Mouse (Mus musculus): ENCODE data around the gene Ctf2. TPM values are rescaled to one million over a fixed set of nuclear protein-coding genes. Genes with fewer than 3 reads are reported as not detected.

The Ctf2 gene
- polyA plus RNA-seq, 1 experiment from 2014 or later, result 0.19 TPM

DNA sequence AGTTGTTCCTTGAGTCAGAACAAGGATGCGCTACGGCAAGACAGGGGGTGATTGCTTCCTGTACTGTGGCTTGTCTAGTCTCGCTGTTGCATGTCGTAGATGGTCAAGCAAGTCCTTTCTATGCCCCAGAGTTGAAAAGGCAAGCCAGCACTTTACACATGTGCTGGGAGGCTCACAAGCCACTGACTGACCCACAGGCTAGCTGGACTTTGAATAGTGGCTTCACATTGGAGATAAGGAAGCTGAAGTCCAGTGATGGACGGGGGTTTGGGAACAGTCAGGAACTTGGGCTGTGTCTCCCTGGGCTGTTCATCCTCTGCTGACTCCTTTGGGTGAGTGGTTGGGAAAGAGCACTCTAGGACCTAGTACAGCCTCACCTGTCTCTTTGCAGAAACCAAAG lies 19.7 kb upstream of the Ctf2 start:
- Histone ChIP-seq H3K4me3 (no peak overlapping the region), H3K9me3 (no peaks in the 10 kb centered on the region), H3K27me3 (replicated peaks; ENCODE audit: low read depth, poor library complexity, severe bottlenecking) (no peaks in the 10 kb centered on the region), H3K36me3 (replicated peaks) (peaks cover 92% of the 10 kb centered on the region), H3K27ac (replicated peaks) (no peak overlapping the region), H3K4me1 (peaks cover 42% of the 10 kb centered on the region)
- DNase-seq (ENCODE audit: low spot score), result no peak
- WGBS, result 94% methylated on average over 5 of the region's 5 CpGs

DNA sequence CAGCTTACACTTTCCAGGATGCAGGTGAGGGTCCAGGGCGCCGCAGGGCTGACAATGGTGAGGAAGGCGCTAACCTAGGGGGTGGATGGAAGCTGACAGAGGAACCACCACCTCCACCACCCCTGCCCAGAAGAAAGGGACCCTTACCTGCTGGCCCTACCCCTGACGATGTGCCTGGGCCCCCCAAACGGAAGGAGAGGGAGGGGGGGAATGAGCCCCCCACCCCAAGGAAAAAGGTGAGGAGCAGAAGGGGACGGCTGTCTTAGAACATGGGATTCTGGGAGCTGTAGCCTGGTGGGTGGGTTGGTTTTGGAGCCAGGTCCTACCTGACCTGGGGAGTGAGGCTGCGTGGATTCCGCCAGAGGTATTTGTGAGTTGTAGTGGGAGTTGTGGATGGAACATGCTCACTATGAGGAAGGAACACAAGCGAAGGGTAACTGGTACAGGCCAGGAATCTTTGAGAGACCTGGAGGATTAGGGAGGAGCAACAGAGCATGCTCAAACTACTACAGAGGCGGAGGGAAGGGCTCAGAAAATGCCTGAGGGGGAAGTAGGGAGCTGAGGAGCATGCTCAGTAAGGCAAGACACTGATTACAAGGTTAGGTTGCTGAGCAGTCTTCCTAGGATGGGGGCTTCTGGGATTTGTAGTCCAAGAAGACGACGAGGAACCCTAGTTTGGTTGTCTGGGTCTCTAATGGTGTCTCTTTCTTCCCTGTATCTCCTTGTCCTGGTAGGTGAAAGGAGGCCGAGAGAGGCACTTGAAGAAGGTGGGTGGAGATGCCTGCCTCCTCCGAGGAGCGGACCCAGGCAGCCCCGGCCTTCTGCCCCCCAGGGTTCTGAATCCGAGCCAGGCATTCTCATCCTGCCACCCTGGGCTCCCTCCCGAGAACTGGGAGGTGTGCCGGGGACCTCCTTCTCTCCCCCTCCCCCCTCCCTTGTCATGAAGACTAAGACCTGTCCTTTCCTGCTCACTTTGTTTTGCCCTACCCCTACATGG lies 18.5 kb upstream of the Ctf2 start:
- H3K27me3 ChIP-seq (replicated peaks; ENCODE audit: low read depth, poor library complexity, severe bottlenecking), result no peaks in the 10 kb centered on the region
- peaks cover 32% of the 10 kb centered on the region for H3K4me1 ChIP-seq
- WGBS, result 89% methylated on average over 19 of the region's 19 CpGs
- H3K36me3 ChIP-seq (replicated peaks), result peaks cover 80% of the 10 kb centered on the region
- no peaks in the 10 kb centered on the region for H3K9me3 ChIP-seq
- DNase-seq (ENCODE audit: low spot score), result no peak
- H3K4me3 ChIP-seq, result no peak overlapping the region
- H3K27ac ChIP-seq (replicated peaks), result no peak overlapping the region

DNA sequence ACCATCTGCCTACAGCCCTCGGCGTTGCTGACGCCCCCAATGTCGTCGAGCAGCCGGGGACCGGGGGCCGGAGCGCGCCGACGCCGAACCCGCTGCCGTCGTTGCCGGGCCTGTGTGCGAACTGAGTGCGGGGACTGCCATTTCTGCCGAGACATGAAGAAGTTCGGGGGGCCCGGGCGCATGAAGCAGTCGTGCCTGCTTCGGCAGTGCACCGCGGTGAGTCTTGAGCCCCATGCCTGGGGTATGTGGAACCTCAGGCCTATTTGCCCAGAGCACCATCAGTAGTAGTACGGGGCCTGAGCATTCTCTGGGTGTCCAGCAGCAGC lies 16.2 kb upstream of the Ctf2 start:
- H3K27me3 ChIP-seq (replicated peaks; ENCODE audit: low read depth, poor library complexity, severe bottlenecking), result no peaks in the 10 kb centered on the region
- H3K4me3 ChIP-seq, result peak overlapping the region; percentile 96

DNA sequence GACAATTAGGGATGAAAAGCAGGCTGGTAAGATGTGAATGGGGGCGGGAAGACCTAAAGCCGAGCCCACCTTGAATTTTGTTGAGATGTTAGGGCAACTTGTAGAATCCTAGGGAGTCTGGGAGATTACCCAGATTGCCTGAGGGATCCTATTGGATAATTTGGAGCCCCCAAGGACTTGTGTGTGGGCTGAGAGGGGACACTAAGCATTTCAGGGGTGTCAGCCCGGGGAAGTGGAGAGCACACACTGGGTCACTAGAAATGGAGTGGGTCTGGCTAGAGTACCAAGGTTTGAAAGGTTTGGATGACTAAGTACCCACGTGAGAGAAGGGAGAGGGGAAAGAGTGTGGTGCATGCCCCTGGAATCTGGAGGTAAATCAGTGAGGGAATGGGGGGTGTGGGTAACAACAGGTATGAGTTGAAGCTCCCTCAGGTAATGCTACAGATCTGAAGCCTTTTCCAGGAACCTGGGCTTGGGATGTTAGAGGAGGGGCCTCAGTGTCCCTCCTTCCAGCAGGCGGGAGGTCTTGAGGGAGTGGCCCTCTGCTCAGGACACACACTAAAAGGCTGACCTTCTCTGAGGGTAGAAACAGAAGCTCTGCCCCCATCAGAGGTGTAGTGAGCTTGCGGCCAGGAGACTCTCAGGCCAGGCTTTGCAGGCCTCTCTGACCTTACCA lies 15.7 kb upstream of the Ctf2 start:
- DNase-seq (ENCODE audit: low spot score), result no peak
- H3K27me3 ChIP-seq (replicated peaks; ENCODE audit: low read depth, poor library complexity, severe bottlenecking), result no peaks in the 10 kb centered on the region
- H3K4me3 ChIP-seq, result peak overlapping the region; percentile 96
- H3K4me1 ChIP-seq, result peaks cover 34% of the 10 kb centered on the region
- peaks cover 53% of the 10 kb centered on the region for H3K36me3 ChIP-seq (replicated peaks)
- peak overlapping the region; percentile 98 for H3K27ac ChIP-seq (replicated peaks)
- H3K9me3 ChIP-seq, result no peaks in the 10 kb centered on the region
- WGBS, result 33% methylated on average over 6 of the region's 6 CpGs

More for the DNA sequence above, 16.2 kb upstream of the Ctf2 start:
- Histone ChIP-seq H3K36me3 (replicated peaks) (peaks cover 58% of the 10 kb centered on the region), H3K9me3 (no peaks in the 10 kb centered on the region), H3K4me1 (peaks cover 39% of the 10 kb centered on the region), H3K27ac (replicated peaks) (peak overlapping the region; percentile 98)
- no peak for DNase-seq (ENCODE audit: low spot score)
- WGBS, result 92% methylated on average over 28 of the region's 28 CpGs

DNA sequence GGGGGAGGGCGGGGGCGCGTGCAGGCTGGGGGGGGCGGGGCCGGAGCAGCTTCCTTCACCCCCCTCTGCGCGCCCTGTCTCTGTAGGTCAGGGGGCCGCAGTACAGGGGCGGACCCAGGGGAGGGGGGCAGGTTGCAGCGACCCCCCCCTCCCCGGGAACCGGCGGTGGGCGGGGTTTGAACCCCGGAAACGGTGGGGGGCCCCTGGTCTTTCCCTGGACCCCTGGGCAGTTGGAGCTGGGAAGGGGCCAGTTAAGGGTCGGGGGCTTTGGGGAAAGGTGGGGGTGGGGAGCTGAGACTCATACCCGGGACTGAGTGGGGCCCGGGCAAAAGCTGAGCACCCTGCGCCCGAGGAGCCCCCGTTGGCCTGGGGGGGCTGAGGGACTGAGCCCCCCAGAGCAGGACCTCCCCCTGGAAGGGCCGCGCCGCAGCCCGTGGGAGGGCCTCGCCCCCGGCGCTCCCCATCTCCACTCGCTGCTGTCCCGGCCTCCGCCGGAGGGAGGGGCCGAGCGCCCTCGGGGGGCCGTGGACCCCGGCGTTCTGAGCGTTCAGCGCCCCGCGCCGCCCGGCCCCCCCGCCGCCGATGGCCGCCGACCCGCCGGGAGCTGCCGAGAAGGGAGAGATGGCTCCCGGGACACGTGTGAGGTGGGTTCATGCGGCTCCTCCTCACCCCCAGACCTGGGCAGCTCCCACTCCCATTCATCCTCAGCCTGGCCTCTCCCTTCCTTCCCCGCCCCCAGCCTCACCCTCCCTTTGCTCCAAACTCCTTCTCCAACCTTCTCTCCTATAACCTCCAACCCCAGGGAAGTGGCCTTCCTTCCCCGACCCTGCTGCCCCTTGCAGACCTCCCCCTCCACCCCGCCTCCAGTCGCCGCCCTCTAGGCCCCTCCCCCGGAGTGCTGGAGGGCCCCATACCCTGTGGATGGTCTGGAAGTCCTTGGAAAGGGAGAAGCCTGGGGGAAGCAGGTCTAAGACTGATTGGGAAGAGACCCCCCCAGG lies 14.8 kb upstream of the Ctf2 start:
- Histone ChIP-seq H3K36me3 (replicated peaks) (peaks cover 44% of the 10 kb centered on the region), H3K4me1 (peaks cover 30% of the 10 kb centered on the region), H3K4me3 (peak overlapping the region; percentile 96), H3K9me3 (no peaks in the 10 kb centered on the region), H3K27me3 (replicated peaks; ENCODE audit: low read depth, poor library complexity, severe bottlenecking) (no peaks in the 10 kb centered on the region), H3K27ac (replicated peaks) (peak overlapping the region; percentile 98)
- peak; percentile 86 for DNase-seq (ENCODE audit: low spot score)
- WGBS, result under 1% methylated on average over 62 of the region's 62 CpGs

DNA sequence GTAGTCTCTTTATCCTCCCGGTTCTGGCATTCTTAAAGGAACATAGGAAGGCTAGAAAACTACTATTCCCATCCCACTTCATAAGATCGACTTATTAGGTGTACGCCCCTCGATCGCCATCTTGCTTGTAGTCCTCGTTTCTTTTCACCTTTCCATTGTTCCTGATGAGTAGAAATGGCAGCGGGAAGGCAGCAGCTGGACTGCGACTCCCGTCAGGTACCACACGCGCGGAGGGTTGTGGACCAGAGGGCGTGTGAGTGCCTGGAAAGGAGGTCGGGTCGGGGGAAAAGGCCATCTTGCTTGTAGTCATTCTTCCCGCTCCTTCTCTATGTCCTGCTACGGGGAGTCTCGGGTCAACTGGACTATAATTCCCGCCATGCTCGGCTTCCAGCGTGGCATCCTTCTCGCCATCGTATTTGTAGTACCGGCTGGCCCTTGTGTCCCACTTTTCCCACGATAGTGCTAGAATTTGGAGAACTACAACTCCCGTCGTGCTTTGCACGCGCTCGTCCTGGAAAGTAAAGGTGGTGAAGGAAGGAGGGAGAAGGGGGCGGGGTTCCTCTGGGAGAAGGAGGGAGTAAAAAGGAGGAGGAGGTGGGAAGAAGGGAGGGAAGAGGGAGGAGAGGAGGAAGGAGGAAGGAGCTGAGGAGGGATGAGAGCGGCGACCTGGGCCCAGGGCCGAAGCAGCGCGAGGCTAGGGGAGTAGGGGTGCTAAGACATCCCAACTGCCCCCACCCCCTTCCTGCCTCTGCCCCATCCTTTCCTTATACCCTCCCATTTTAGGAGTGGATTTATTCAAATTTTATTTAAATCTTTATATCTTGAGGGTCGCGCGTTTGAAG lies 13.9 kb upstream of the Ctf2 start:
- DNase-seq (ENCODE audit: low spot score), result peak; percentile 95
- under 1% methylated on average over 39 of the region's 39 CpGs for WGBS
- H3K27me3 ChIP-seq (replicated peaks; ENCODE audit: low read depth, poor library complexity, severe bottlenecking), result no peaks in the 10 kb centered on the region

DNA sequence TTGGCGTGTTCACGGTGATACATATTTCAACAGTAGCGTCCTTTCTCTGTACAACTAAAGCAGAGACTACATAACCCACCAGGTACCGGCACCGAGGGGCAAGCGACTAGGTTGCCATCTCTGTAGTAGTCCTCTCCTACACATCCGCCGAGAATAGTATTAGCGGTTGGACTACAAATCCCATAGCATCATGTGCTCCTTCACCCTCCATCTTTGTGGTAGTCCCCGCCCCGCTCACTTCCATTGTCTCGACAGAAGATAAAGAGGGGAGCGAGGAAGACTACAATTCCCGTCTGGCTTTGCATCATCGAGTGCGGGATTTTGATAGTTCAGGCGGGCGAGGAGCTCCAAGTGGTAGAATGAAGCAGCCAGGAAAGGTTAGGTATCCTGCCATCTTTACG lies 13.3 kb upstream of the Ctf2 start:
- Histone ChIP-seq H3K9me3 (no peaks in the 10 kb centered on the region), H3K4me1 (peaks cover 29% of the 10 kb centered on the region), H3K36me3 (replicated peaks) (peaks cover 28% of the 10 kb centered on the region), H3K4me3 (peak overlapping the region; percentile 96), H3K27me3 (replicated peaks; ENCODE audit: low read depth, poor library complexity, severe bottlenecking) (no peaks in the 10 kb centered on the region), H3K27ac (replicated peaks) (peak overlapping the region; percentile 98)
- WGBS, result under 1% methylated on average over 19 of the region's 19 CpGs
- DNase-seq (ENCODE audit: low spot score), result peak; percentile 93

More for the DNA sequence above, 13.9 kb upstream of the Ctf2 start:
- Histone ChIP-seq H3K27ac (replicated peaks) (peak overlapping the region; percentile 98), H3K4me1 (peaks cover 29% of the 10 kb centered on the region), H3K9me3 (no peaks in the 10 kb centered on the region), H3K4me3 (peak overlapping the region; percentile 96), H3K36me3 (replicated peaks) (peaks cover 34% of the 10 kb centered on the region)

DNA sequence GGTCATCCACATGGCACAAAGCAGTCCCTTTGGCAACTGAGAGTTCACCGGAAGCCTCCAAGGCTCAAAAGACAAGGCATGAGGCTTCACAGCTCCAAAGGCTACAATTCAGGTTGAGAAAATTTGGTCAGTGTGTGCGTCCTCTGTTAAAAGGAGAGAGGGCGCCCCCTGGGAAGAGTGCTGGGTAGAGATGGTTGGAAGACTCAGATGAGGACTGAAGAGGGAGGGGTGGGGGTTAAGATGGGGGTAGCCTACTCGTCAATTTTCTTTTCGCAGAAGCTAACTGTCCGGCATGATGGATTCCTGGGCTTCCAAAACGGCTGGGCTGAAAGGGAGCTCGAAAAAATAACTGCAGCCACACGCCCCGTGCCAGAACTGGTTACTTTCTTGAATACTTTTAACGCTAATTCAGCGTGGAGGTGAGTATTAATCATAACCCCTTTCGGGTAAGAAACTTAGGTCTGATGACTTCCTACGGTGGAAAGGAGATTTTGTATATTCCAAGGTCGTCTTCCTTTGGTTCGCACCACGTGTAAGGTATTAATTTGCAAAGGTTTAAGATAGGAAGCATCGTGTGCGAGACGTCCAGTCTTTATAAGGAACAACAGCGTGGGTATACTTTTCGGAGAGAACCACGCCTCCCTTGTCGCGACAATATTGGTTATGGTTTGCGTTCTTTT lies 12.5 kb upstream of the Ctf2 start, which contains the start of gene Fbxl19:
Gene Fbxl19, plus strand, starts transcription at position 178 of the 680 bp plus-strand sequence.
- WGBS, result 1% methylated on average over 26 of the region's 26 CpGs
- peak; percentile 82 for DNase-seq (ENCODE audit: low spot score)
- peaks cover 21% of the 10 kb centered on the region for H3K36me3 ChIP-seq (replicated peaks)
- H3K9me3 ChIP-seq, result no peaks in the 10 kb centered on the region
- H3K27me3 ChIP-seq (replicated peaks; ENCODE audit: low read depth, poor library complexity, severe bottlenecking), result no peaks in the 10 kb centered on the region
- H3K27ac ChIP-seq (replicated peaks), result peak within 1 kb of the TSS; percentile 98
- H3K4me3 ChIP-seq, result peak within 1 kb of the TSS; percentile 96
- H3K4me1 ChIP-seq, result peaks cover 29% of the 10 kb centered on the region

DNA sequence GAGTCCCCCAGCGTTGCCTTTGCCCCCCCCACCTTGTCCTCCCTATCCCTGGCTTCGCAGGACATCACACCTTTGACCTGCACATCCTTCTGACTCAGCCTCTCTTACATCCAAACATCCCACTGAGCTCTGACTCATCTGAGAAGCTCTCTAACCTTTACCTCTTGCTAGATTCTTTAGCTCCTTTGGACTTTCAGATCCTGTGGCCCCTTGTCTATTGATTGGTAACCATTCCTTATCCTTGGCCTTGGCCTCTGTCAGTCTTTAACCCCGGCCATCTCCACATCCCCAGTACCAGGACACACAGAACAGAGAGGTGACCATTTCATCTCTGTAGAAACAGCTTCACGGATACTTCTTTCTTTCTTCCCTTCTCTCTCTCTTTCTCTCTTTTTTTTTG lies 1.8 kb downstream of the Ctf2 start:
- H3K27me3 ChIP-seq (replicated peaks; ENCODE audit: low read depth, poor library complexity, severe bottlenecking), result no peaks in the 10 kb centered on the region
- peaks cover 12% of the 10 kb centered on the region for H3K4me1 ChIP-seq
- no peak for DNase-seq (ENCODE audit: low spot score)
- no peaks in the 10 kb centered on the region; the same call in 1 of the 2 replicates for H3K9me3 ChIP-seq
- WGBS, result 77% methylated on average over 4 of the region's 4 CpGs
- no peaks in the 10 kb centered on the region for H3K36me3 ChIP-seq (replicated peaks)
- no peak overlapping the region for H3K27ac ChIP-seq (replicated peaks)
- H3K4me3 ChIP-seq, result no peak overlapping the region

DNA sequence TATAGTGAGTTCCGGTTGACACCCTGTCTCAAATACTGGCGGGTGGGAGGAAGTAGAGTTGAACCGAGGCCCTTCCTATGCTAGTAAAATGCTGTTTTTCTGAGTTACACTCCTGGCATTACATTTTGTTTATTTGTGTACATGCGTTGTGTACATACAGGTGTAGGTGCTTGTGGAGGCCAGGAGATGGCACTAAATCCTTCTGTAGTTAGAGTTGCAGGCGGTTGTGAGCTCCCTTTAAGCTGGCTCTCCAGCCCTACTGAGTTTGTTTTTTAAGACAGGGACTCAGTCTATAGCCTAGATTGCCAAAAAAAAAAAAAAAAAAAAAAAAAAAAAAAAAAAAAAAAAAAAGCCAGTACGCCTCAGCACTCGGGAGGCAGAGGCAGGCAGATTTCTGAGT lies 4.1 kb downstream of the Ctf2 start:
- no peak overlapping the region for H3K4me3 ChIP-seq
- 79% methylated on average over 7 of the region's 7 CpGs for WGBS
- no peaks in the 10 kb centered on the region; the same call in 1 of the 2 replicates for H3K9me3 ChIP-seq
- peaks cover 12% of the 10 kb centered on the region for H3K4me1 ChIP-seq
- no peaks in the 10 kb centered on the region for H3K27me3 ChIP-seq (replicated peaks; ENCODE audit: low read depth, poor library complexity, severe bottlenecking)
- no peak for DNase-seq (ENCODE audit: low spot score)
- H3K36me3 ChIP-seq (replicated peaks), result no peaks in the 10 kb centered on the region
- no peak overlapping the region for H3K27ac ChIP-seq (replicated peaks)

DNA sequence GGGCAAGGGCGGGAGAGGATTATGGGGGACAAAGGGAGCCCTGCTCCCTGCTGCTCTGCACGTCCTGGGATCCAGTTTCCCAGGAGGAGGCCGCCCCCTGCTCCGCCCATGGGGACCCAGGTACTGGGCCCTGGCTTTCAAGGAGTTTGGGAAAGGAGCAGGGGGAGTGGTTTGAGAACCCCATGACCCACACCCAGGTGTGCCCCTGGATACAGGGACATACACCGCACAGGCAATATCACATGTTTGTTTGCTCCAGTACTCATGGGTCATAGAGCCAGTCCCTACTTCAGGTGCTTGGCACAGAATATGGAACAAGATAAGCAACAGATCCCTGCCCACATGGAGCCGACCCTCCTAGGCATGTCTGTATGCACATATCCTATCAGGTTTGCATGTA lies 6.0 kb downstream of the Ctf2 start:
- no peaks in the 10 kb centered on the region for H3K9me3 ChIP-seq
- H3K4me1 ChIP-seq, result peaks cover 12% of the 10 kb centered on the region
- H3K36me3 ChIP-seq (replicated peaks), result no peaks in the 10 kb centered on the region
- no peak for DNase-seq (ENCODE audit: low spot score)
- H3K27ac ChIP-seq (replicated peaks), result peak overlapping the region; percentile 35
- no peaks in the 10 kb centered on the region for H3K27me3 ChIP-seq (replicated peaks; ENCODE audit: low read depth, poor library complexity, severe bottlenecking)
- no peak overlapping the region for H3K4me3 ChIP-seq
- 44% methylated on average over 6 of the region's 6 CpGs for WGBS

Data from embryonic facial prominence, embryonic 10.5 days (tissue).